Mouse (Mus musculus): ENCODE results near the gene 2310011J03Rik.

GRCm38 (mm10) chr10:80285222-80286070, 34.9 kb downstream of the 2310011J03Rik start:
- TF ChIP-seq CTCF (IDR thresholded peaks at IDR 0.05; ENCODE audit: control insufficient read depth, insufficient read depth, insufficient read length) (no peak), MAX (IDR thresholded peaks at IDR 0.05) (no peak), USF1 (IDR thresholded peaks at IDR 0.05; ENCODE audit: low read depth) (no peak), CEBPB (IDR thresholded peaks at IDR 0.05; ENCODE audit: low read depth) (no peak), FOSL1 (IDR thresholded peaks at IDR 0.05; ENCODE audit: insufficient read depth, low read length, poor library complexity, severe bottlenecking) (no peak), MYOD1 (IDR thresholded peaks at IDR 0.05; ENCODE audit: control insufficient read depth, insufficient read length, low read depth) (no peak)
